Mouse (Mus musculus) olfactory bulb, adult 2 months (tissue): ENCODE results near the gene Tmem117. TPM values are rescaled to one million over a fixed set of nuclear protein-coding genes. Genes with fewer than 3 reads are reported as not detected.

Source experiments
- H3K27ac ChIP-seq: fragments of 200-500 bp; 2 replicates; pipeline ENCODE4 v1.5.1; 2012; ENCODE audit warnings: low read depth, low read length; ENCODE audit not compliant: insufficient read depth
- H3K4me1 ChIP-seq: fragments of 200-500 bp; 2 replicates; pipeline ENCODE4 v1.6.1; 2012; ENCODE audit warnings: low read length; ENCODE audit not compliant: control insufficient read depth, insufficient read depth
- H3K4me3 ChIP-seq: fragments of 200-500 bp; 2 replicates; pipeline ENCODE4 v1.5.1; 2012; ENCODE audit warnings: mild to moderate bottlenecking, low read depth, low read length, moderate library complexity; ENCODE audit not compliant: insufficient read depth
- CTCF ChIP-seq: fragments of 200-500 bp; IDR thresholded peaks from 2 replicates; pipeline ENCODE4 v1.5.1; 2012; ENCODE audit warnings: low read depth, mild to moderate bottlenecking, low read length, moderate library complexity; ENCODE audit not compliant: insufficient read depth
- POLR2A ChIP-seq: fragments of 200-500 bp; IDR thresholded peaks from 2 replicates; pipeline ENCODE4 v1.6.1; 2012; ENCODE audit warnings: mild to moderate bottlenecking, low read depth, low read length, moderate library complexity; ENCODE audit not compliant: insufficient read depth
- WGBS: fragments of 180-500 bp; shearing (Covaris S2); methylation state at CpG from one replicate; pipeline ENCODE4 v1.1.7; 2018; 5-methylcytosine and 5-hydroxymethylcytosine counted together
- polyA plus RNA-seq: library from polyadenylated mRNA; stranded (reverse); fragments of >200 nt; gene quantifications from 2 replicates; pipeline ENCODE4 v1.2.4, GENCODE M21; 2012; ENCODE audit warnings: low replicate concordance; ENCODE audit not compliant: missing spikeins, insufficient read depth, insufficient read length

Tmem117 gene
- polyA plus RNA-seq, 1 experiment, result not detected

DNA sequence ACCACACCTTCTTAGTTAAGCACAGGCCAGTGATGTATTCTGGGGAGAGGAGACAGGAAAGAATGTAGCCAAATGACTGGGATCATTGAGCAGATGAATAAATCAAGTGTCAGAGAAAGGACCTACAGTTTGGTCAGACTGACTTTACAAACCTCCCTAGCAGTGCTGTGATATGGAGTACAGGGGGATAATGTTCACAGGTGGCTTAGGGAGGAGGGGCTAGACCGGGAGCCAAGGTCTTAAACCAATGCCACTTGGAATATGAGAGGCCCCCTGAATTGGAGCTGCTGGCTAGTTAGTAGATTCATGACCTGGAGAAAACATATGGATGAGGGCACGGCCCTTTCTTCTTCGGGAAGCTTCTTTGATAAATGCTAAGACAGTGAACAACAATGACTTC lies 177.0 kb downstream of the Tmem117 start:
- H3K27ac ChIP-seq, result no peak overlapping the region
- no peak overlapping the region for H3K4me3 ChIP-seq
- H3K4me1 ChIP-seq, result peaks cover 4% of the 10 kb centered on the region
- no peak for TF ChIP-seq CTCF
- no peak for TF ChIP-seq POLR2A
- WGBS, result 91% methylated on average over 3 of the region's 3 CpGs

DNA sequence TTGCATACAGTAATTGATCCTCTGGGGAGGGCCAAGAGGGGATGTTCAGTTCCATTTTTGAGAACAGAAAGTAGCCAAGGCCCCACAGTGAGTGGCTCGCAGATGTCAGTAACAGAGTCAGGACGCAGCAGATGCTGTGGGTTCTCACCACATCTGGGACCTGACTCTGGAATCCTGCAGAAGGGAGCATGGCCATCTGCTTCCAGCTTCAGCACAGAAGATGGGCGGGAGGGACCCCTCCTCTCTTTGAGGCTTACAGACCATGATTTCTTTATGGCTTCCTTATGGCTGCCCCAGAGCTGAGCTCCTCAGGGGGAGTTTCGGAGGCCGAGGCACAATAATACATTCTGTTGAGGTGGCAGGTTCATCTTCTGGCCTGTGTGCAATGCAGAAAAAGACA lies 182.5 kb downstream of the Tmem117 start:
- 77% methylated on average over 5 of the region's 5 CpGs for WGBS
- Histone ChIP-seq H3K4me1 (peaks cover 3% of the 10 kb centered on the region; the same call in 1 of the 2 replicates), H3K27ac (no peak overlapping the region), H3K4me3 (no peak overlapping the region)
- TF ChIP-seq POLR2A, result no peak
- no peak for TF ChIP-seq CTCF

DNA sequence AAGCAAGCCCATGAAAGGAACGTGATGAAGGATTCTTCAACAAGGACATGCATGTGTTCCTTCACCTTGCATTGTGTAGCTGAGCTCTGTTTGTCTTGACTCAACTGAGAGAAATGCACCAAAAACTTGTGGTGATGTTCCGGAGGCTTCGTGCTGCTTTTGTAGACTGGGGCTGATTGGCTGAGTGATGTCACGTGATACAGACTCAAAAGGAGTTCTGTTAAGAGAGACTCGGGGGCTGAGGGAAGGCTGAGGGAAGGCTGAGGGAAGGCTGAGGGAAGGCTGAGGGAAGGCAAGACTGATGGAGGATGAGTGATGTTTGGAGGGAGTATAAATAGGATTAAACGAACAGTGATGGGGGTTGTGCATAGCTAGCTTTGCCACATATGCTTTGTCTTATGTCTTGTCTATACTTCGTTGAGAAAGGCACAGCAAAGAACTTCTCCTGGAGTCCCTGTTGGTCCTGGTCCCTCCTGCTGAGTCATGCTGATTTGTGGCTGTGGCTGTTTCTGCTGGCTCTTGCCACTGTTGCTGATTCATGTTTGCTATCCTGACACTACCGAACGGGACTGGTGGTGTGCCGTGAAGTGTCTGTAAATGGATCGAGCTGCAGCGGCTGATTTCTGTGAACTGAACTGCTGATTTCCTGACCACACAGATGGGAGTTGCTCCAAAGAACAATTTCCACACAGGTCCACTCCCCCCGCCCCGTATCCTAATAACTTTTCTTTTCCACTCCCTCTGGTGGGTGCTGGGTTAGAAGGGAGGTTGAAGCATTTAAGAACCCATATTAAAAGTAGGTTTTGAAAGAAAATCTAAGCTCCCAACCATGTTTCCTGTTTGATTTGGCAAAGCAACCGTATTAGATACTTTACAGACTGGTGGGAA lies 185.4 kb downstream of the Tmem117 start:
- Histone ChIP-seq H3K27ac (no peak overlapping the region), H3K4me1 (peaks cover 3% of the 10 kb centered on the region; the same call in 1 of the 2 replicates), H3K4me3 (no peak overlapping the region)
- 83% methylated on average over 15 of the region's 15 CpGs for WGBS
- TF ChIP-seq POLR2A, result no peak
- TF ChIP-seq CTCF, result no peak

DNA sequence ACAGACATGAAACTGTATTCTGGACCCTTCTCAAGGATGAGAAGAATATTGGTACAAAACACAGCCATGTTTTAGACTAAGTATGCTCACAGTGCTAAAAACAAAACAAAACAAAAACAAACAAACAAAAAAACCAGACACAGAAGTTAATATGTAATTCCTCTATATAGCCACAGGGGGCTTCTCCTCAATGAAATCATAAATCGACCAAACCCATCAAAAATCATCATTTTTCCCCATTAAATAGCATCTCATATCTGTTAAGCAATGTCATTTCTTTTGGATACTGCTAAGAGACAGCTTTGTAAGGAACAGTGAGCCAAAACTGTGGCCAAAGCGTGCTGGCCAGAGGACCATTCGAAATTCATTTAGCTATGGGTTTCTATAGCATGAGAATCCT lies 206.6 kb downstream of the Tmem117 start:
- Histone ChIP-seq H3K27ac (no peak overlapping the region), H3K4me1 (no peaks in the 10 kb centered on the region), H3K4me3 (no peak overlapping the region)
- WGBS, result 93% methylated on average over 3 of the region's 3 CpGs
- no peak for TF ChIP-seq POLR2A
- no peak for TF ChIP-seq CTCF

DNA sequence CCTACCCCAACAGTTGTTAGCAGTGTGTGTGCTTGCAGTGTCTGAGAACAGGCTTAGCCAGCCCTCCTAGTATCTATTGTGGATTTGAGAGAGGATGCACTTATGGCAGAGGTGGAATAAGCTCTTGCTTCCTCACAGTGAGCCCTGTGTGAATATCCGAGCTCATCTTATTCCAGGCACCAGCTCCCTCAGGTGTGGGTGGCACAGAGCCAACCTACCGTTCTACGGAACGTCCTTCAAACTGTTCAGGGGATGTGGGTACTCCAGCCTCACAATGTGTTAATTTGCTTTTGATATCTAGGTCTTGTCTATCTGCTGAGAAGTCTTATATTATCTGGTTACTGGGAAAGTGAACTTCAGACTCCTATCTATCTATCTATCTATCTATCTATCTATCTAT lies 209.6 kb downstream of the Tmem117 start:
- Histone ChIP-seq H3K4me3 (no peak overlapping the region), H3K27ac (no peak overlapping the region), H3K4me1 (no peaks in the 10 kb centered on the region)
- WGBS, result 69% methylated on average over 4 of the region's 4 CpGs
- TF ChIP-seq CTCF (no peak), POLR2A (no peak)

DNA sequence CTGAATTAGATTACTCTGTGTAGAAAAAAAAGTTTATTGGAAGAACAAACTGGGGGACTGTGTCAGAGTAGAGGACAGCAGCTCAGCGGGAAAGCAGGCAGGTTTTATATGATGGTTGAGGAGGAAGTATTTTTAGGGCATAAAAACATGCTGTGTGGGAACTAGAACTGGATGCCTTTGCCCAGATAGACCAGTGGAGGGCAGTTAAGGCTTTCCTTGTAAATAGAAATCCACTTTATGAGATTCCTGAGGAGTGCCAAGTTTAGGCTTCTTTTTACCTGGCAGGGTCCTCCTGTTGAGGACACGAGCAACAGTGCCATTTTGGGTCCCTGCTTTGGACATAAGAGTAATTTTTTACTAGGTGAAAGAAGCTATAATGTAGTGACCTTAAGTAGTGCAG lies 218.5 kb downstream of the Tmem117 start:
- no peaks in the 10 kb centered on the region for H3K4me1 ChIP-seq

DNA sequence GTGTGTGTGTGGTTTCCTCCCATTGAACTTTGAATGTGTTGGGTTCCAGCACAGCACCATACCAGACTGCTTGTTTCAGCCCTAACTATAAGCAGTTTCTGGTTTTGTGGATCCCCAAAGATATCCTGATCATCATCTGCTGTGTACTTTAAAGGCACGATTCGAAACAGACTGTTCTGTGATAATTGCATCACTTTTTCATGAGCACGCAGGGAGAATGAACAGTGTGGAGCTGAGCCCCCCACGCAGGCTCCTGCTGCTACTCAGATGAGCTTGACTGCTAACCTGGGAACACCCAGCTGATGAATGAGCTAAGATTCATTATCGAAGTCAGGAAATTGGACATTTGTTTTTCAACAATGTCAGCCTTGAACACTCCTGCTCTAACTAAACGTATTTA lies 230.6 kb downstream of the Tmem117 start:
- no peak overlapping the region for H3K4me3 ChIP-seq
- TF ChIP-seq POLR2A, result no peak
- TF ChIP-seq CTCF, result no peak
- peaks cover 2% of the 10 kb centered on the region; the same call in 1 of the 2 replicates for H3K4me1 ChIP-seq
- WGBS, result 88% methylated on average over 6 of the region's 6 CpGs
- no peak overlapping the region for H3K27ac ChIP-seq

More for the DNA sequence above, 218.5 kb downstream of the Tmem117 start:
- TF ChIP-seq POLR2A, result no peak
- TF ChIP-seq CTCF, result no peak
- no peak overlapping the region for H3K4me3 ChIP-seq
- 63% methylated on average over 2 of the region's 2 CpGs for WGBS
- H3K27ac ChIP-seq, result no peak overlapping the region

DNA sequence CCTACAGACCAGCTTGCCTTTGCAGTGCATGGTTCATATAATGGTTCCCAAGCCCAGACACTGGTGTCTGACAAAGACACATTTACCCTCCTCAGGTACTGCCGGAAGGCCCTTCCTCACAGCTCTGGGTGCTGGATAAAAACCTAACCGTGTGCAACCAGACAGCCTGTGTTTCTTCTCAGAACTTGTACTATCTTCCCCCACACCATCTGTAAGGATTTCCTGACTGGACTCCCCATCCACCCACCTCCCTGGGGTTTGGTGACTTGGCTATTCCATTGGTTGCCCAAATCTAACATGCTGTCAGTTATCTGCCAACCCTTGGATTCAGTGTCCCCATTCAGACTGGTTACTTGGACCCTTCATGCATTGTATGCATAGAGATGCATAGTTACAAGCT lies 232.1 kb downstream of the Tmem117 start:
- no peak overlapping the region for H3K27ac ChIP-seq
- TF ChIP-seq POLR2A (no peak), CTCF (no peak)
- 98% methylated on average over 2 of the region's 2 CpGs for WGBS
- peaks cover 2% of the 10 kb centered on the region; the same call in 1 of the 2 replicates for H3K4me1 ChIP-seq
- no peak overlapping the region for H3K4me3 ChIP-seq

DNA sequence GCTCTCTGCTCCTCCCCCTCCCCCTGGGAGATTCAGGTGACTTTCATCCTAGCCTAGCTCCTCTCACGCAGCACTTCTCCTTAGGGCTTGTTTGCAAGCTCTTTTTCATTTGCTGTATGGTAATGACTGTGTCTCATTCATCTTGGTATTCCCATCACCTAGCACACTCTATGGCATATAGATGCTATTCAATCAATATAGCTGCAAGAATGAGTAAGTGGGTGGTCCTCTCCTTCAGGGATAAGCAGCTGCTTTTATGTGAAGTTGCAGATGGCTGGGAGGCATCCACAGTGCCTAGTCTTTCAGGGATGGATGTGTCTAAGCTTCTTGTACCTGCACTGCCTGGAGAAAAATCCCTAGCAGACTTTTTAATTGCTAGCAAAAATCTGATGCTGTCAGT lies 235.1 kb downstream of the Tmem117 start:
- peaks cover 2% of the 10 kb centered on the region; the same call in 1 of the 2 replicates for H3K4me1 ChIP-seq
- TF ChIP-seq POLR2A, result no peak
- TF ChIP-seq CTCF, result no peak
- 75% methylated on average over 1 of the region's 1 CpGs for WGBS
- no peak overlapping the region for H3K4me3 ChIP-seq
- H3K27ac ChIP-seq, result no peak overlapping the region
